Mouse (Mus musculus): ENCODE data around the gene Txnip. TPM values are rescaled to one million over a fixed set of nuclear protein-coding genes. Genes with fewer than 3 reads are reported as not detected.
A peak's percentile ranks its signal among the peaks of the same experiment; 100 is the strongest.

Txnip gene
- polyA plus RNA-seq, 1 experiment from 2014 or later, result 51.4 TPM

- Histone ChIP-seq H3K36me3 (no peaks in the 10 kb centered on the region), H3K27me3 (replicated peaks) (no peaks in the 10 kb centered on the region), H3K9ac (no peak overlapping the region), H3K4me1 (peaks cover 17% of the 10 kb centered on the region), H3K27ac (no peak overlapping the region), H3K4me3 (no peak overlapping the region), H3K4me2 (replicated peaks) (no peak overlapping the region), H3K9me3 (no peaks in the 10 kb centered on the region)
- 65% methylated on average over 8 of the region's 8 CpGs for WGBS
- no peak for ATAC-seq (ENCODE audit: low FRiP score, low read depth)
Observed at GRCm38 (mm10) chr3:96575272-96575984, 17.7 kb downstream of the Txnip start.

GRCm38 (mm10) chr3:96576005-96576658 lies 18.4 kb downstream of the Txnip start:
- ATAC-seq (ENCODE audit: low FRiP score, low read depth), result peak; percentile 17; the same call in 1 of the 2 replicates
- no peaks in the 10 kb centered on the region for H3K9me3 ChIP-seq
- peaks cover 23% of the 10 kb centered on the region for H3K4me1 ChIP-seq
- H3K4me3 ChIP-seq, result no peak overlapping the region; the same call in 1 of the 2 replicates
- 47% methylated on average over 14 of the region's 14 CpGs for WGBS
- H3K9ac ChIP-seq, result no peak overlapping the region
- no peaks in the 10 kb centered on the region for H3K27me3 ChIP-seq (replicated peaks)
- 0 out of 2 replicates have a peak overlapping the region, but pooled peaks have one; percentile 8 for H3K27ac ChIP-seq
- no peaks in the 10 kb centered on the region for H3K36me3 ChIP-seq
- H3K4me2 ChIP-seq (replicated peaks), result peak overlapping the region; percentile 47

GRCm38 (mm10) chr3:96576690-96577541 lies 19.2 kb downstream of the Txnip start, which contains the start of gene Gm16253:
Gene Gm16253 (plus strand): TSS chr3:96576984.
- H3K36me3 ChIP-seq, result no peaks in the 10 kb centered on the region
- peak within 1 kb of the TSS; percentile 47 for H3K4me2 ChIP-seq (replicated peaks)
- H3K9me3 ChIP-seq, result no peaks in the 10 kb centered on the region
- ATAC-seq (ENCODE audit: low FRiP score, low read depth), result peak; percentile 89
- H3K4me3 ChIP-seq, result no peak within 1 kb of the TSS; the same call in 1 of the 2 replicates
- peak within 1 kb of the TSS; percentile 39 for H3K27ac ChIP-seq
- WGBS, result 19% methylated on average over 17 of the region's 17 CpGs
- peaks cover 23% of the 10 kb centered on the region for H3K4me1 ChIP-seq
- peaks cover 7% of the 10 kb centered on the region; the same call in 1 of the 2 replicates for H3K27me3 ChIP-seq (replicated peaks)
- H3K9ac ChIP-seq, result no peak within 1 kb of the TSS

GRCm38 (mm10) chr3:96577566-96577965 lies 19.8 kb downstream of the Txnip start:
- Histone ChIP-seq H3K4me3 (no peak overlapping the region), H3K36me3 (no peaks in the 10 kb centered on the region), H3K9ac (no peak overlapping the region), H3K9me3 (no peaks in the 10 kb centered on the region), H3K27ac (peak overlapping the region; percentile 39; the same call in 1 of the 2 replicates), H3K4me2 (replicated peaks) (peak overlapping the region; percentile 47; the same call in 1 of the 2 replicates), H3K4me1 (peaks cover 23% of the 10 kb centered on the region), H3K27me3 (replicated peaks) (peaks cover 8% of the 10 kb centered on the region; the same call in 1 of the 2 replicates)
- ATAC-seq (ENCODE audit: low FRiP score, low read depth), result no peak
- 50% methylated on average over 4 of the region's 4 CpGs for WGBS

- no peak overlapping the region for H3K4me2 ChIP-seq (replicated peaks)
- H3K9ac ChIP-seq, result no peak overlapping the region
Observed at GRCm38 (mm10) chr3:96578561-96579238, 20.9 kb downstream of the Txnip start.

GRCm38 (mm10) chr3:96579239-96579750 lies 21.5 kb downstream of the Txnip start:
- peaks cover 23% of the 10 kb centered on the region for H3K4me1 ChIP-seq
- H3K27ac ChIP-seq, result no peak overlapping the region
- no peak overlapping the region for H3K4me2 ChIP-seq (replicated peaks)
- peaks cover 8% of the 10 kb centered on the region; the same call in 1 of the 2 replicates for H3K27me3 ChIP-seq (replicated peaks)
- ATAC-seq (ENCODE audit: low FRiP score, low read depth), result no peak
- no peaks in the 10 kb centered on the region for H3K9me3 ChIP-seq
- whole genome bisulfite sequencing, result 75% methylated on average over 4 of the region's 4 CpGs
- H3K9ac ChIP-seq, result no peak overlapping the region
- no peak overlapping the region for H3K4me3 ChIP-seq
- H3K36me3 ChIP-seq, result no peaks in the 10 kb centered on the region

More at GRCm38 (mm10) chr3:96578561-96579238, 20.9 kb downstream of the Txnip start:
- peaks cover 8% of the 10 kb centered on the region; the same call in 1 of the 2 replicates for H3K27me3 ChIP-seq (replicated peaks)
- H3K4me1 ChIP-seq, result peaks cover 23% of the 10 kb centered on the region
- H3K36me3 ChIP-seq, result no peaks in the 10 kb centered on the region
- no peak for ATAC-seq (ENCODE audit: low FRiP score, low read depth)
- H3K27ac ChIP-seq, result no peak overlapping the region
- no peaks in the 10 kb centered on the region for H3K9me3 ChIP-seq
- WGBS, result 78% methylated on average over 12 of the region's 12 CpGs
- H3K4me3 ChIP-seq, result no peak overlapping the region

- H3K4me2 ChIP-seq (replicated peaks), result peak overlapping the region; percentile 54
Observed at GRCm38 (mm10) chr3:96579885-96580454, 22.2 kb downstream of the Txnip start.

GRCm38 (mm10) chr3:96581141-96581540 lies 23.4 kb downstream of the Txnip start:
- H3K36me3 ChIP-seq, result no peaks in the 10 kb centered on the region
- peaks cover 8% of the 10 kb centered on the region; the same call in 1 of the 2 replicates for H3K27me3 ChIP-seq (replicated peaks)
- peaks cover 22% of the 10 kb centered on the region for H3K4me1 ChIP-seq
- no peaks in the 10 kb centered on the region for H3K9me3 ChIP-seq
- WGBS, result 47% methylated on average over 6 of the region's 6 CpGs
- H3K4me2 ChIP-seq (replicated peaks), result no peak overlapping the region
- H3K4me3 ChIP-seq, result no peak overlapping the region
- no peak for ATAC-seq (ENCODE audit: low FRiP score, low read depth)
- H3K9ac ChIP-seq, result no peak overlapping the region
- no peak overlapping the region for H3K27ac ChIP-seq

More at GRCm38 (mm10) chr3:96579885-96580454, 22.2 kb downstream of the Txnip start:
- Histone ChIP-seq H3K36me3 (no peaks in the 10 kb centered on the region), H3K4me1 (peaks cover 23% of the 10 kb centered on the region), H3K9ac (0 out of 2 replicates have a peak overlapping the region, but pooled peaks have one; percentile 48), H3K9me3 (no peaks in the 10 kb centered on the region), H3K4me3 (no peak overlapping the region), H3K27me3 (replicated peaks) (peaks cover 8% of the 10 kb centered on the region; the same call in 1 of the 2 replicates), H3K27ac (no peak overlapping the region)
- ATAC-seq (ENCODE audit: low FRiP score, low read depth), result peak; percentile 33
- WGBS, result 14% methylated on average over 16 of the region's 16 CpGs

GRCm38 (mm10) chr3:96581771-96582515 lies 24.2 kb downstream of the Txnip start:
- no peak for ATAC-seq (ENCODE audit: low FRiP score, low read depth)
- 89% methylated on average over 16 of the region's 16 CpGs for WGBS
- no peak overlapping the region for H3K4me3 ChIP-seq

GRCm38 (mm10) chr3:96583386-96583785 lies 25.6 kb downstream of the Txnip start:
- H3K4me3 ChIP-seq, result no peak overlapping the region
- 93% methylated on average over 5 of the region's 5 CpGs for WGBS
- no peak overlapping the region for H3K27ac ChIP-seq
- H3K4me2 ChIP-seq (replicated peaks), result no peak overlapping the region
- H3K36me3 ChIP-seq, result no peaks in the 10 kb centered on the region
- H3K9me3 ChIP-seq, result no peaks in the 10 kb centered on the region
- ATAC-seq (ENCODE audit: low FRiP score, low read depth), result no peak
- peaks cover 8% of the 10 kb centered on the region; the same call in 1 of the 2 replicates for H3K27me3 ChIP-seq (replicated peaks)
- no peak overlapping the region for H3K9ac ChIP-seq
- H3K4me1 ChIP-seq, result 0 out of 2 replicates have a peak, but pooled peaks cover 7% of the 10 kb centered on the region

More at GRCm38 (mm10) chr3:96581771-96582515, 24.2 kb downstream of the Txnip start:
- peaks cover 15% of the 10 kb centered on the region for H3K4me1 ChIP-seq
- no peak overlapping the region for H3K27ac ChIP-seq
- H3K9me3 ChIP-seq, result no peaks in the 10 kb centered on the region
- peaks cover 8% of the 10 kb centered on the region; the same call in 1 of the 2 replicates for H3K27me3 ChIP-seq (replicated peaks)
- H3K4me2 ChIP-seq (replicated peaks), result no peak overlapping the region
- no peak overlapping the region for H3K9ac ChIP-seq
- H3K36me3 ChIP-seq, result no peaks in the 10 kb centered on the region
